Mouse (Mus musculus): ENCODE data around the gene Zfp42. TPM values are rescaled to one million over a fixed set of nuclear protein-coding genes. Genes with fewer than 3 reads are reported as not detected.

Zfp42 gene
- polyA plus RNA-seq, 1 experiment from 2014 or later = not detected

DNA sequence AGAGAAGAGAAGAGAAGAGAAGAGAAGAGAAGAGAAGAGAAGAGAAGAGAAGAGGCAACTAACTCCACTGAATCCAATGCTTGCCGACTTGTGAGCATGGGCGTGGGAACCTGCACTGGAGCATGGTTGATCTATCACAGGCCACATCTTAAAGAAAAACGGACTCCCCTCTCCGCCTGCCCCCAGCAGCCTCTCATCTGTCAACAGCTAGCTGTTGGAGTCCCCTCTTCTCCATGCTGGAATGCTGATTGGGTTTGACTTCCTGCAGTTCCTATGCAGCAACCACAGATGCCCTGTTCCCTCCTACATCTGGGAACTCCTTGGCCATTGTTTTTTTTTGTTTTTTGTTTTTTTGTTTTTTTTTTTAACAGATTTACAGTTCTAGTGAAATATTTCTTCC, 28.4 kb downstream of the Zfp42 start:
- Histone ChIP-seq H3K9me3 (ENCODE audit: control insufficient read depth, low read length) (no peaks in the 10 kb centered on the region), H3K4me3 (ENCODE audit: low read length) (no peak overlapping the region), H3K27me3 (replicated peaks; ENCODE audit: control insufficient read depth, insufficient read depth, low read length) (no peaks in the 10 kb centered on the region), H3K9ac (ENCODE audit: low read depth, low read length) (no peak overlapping the region), H3K4me1 (ENCODE audit: control insufficient read depth, insufficient read depth, low read length) (no peaks in the 10 kb centered on the region), H3K27ac (ENCODE audit: low read length) (no peak overlapping the region), H3K36me3 (ENCODE audit: control insufficient read depth, insufficient read depth, low read length) (no peaks in the 10 kb centered on the region), H3K4me2 (ENCODE audit: low read depth, low read length) (no peak overlapping the region)
- 59% methylated on average over 4 of the region's 4 CpGs for WGBS
- ATAC-seq = no peak

DNA sequence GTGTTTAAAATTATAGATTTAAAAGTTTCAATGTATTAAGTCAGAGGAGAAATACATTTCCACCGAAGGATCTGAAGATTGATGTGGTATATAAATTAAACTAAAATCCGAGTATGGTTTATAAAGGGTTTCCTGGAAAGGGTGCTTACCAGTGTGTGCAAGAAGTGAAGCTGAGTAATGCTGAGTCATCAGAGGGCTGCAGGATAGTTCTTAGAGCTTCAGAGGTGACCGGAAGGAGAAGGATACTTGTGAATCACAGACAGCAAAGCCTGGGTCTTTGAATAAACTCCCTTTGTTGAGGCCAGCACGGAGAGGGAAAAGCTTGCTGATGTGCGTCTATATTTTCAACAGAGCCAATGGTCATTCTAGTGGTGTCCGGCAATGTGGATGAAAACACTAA, 45.8 kb downstream of the Zfp42 start:
- H3K9ac ChIP-seq (ENCODE audit: low read depth, low read length) = no peak overlapping the region
- H3K4me1 ChIP-seq (ENCODE audit: control insufficient read depth, insufficient read depth, low read length) = no peaks in the 10 kb centered on the region
- WGBS = 82% methylated on average over 6 of the region's 6 CpGs
- H3K9me3 ChIP-seq (ENCODE audit: control insufficient read depth, low read length) = no peaks in the 10 kb centered on the region
- no peaks in the 10 kb centered on the region for H3K36me3 ChIP-seq (ENCODE audit: control insufficient read depth, insufficient read depth, low read length)
- no peak overlapping the region for H3K4me3 ChIP-seq (ENCODE audit: low read length)
- no peak for ATAC-seq
- no peak overlapping the region for H3K4me2 ChIP-seq (ENCODE audit: low read depth, low read length)
- no peaks in the 10 kb centered on the region for H3K27me3 ChIP-seq (replicated peaks; ENCODE audit: control insufficient read depth, insufficient read depth, low read length)
- no peak overlapping the region for H3K27ac ChIP-seq (ENCODE audit: low read length)

DNA sequence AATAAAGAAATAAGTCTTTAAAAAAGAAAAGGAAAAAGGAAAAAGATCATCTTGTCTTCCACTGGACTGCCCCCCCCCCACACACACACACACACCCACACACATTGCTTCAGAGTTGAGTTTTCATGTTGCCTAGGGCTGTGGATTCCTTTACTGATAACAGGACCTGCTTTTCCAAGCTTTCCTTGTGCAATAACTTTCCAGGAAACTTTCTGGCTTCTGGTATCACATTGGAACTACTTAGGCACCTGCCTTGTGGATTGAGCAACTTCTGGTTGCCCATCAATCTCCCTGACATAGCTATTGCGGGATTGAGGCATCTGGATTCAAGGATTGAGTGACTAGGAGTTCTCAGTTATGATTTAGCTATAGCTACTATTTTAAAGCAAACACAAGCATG, 48.9 kb downstream of the Zfp42 start:
- no peak overlapping the region for H3K4me2 ChIP-seq (ENCODE audit: low read depth, low read length)
- H3K9me3 ChIP-seq (ENCODE audit: control insufficient read depth, low read length) = no peaks in the 10 kb centered on the region
- no peaks in the 10 kb centered on the region for H3K4me1 ChIP-seq (ENCODE audit: control insufficient read depth, insufficient read depth, low read length)
- no peak overlapping the region for H3K4me3 ChIP-seq (ENCODE audit: low read length)
- no peak overlapping the region for H3K27ac ChIP-seq (ENCODE audit: low read length)
- WGBS = 85% methylated on average over 1 of the region's 1 CpGs
- H3K27me3 ChIP-seq (replicated peaks; ENCODE audit: control insufficient read depth, insufficient read depth, low read length) = no peaks in the 10 kb centered on the region
- no peak for ATAC-seq
- no peak overlapping the region for H3K9ac ChIP-seq (ENCODE audit: low read depth, low read length)
- no peaks in the 10 kb centered on the region for H3K36me3 ChIP-seq (ENCODE audit: control insufficient read depth, insufficient read depth, low read length)

DNA sequence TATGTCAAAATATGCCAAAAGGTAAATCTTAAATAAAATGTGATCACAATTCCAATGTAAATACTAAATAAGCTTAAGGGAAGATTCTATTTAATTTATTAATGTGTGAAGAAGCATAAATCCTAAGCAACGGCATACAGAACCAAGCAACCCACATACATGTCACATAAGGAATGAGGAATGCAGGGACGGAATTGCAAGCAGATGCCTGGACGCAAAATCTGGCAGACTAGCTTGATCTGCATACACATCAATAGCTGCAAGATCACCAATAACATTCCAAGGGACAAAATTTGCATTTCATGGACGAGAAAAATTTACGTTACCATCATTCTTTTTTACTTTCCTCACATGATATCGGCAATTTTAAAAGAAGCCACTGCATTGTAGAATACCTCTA, 51.1 kb downstream of the Zfp42 start:
- Histone ChIP-seq H3K36me3 (ENCODE audit: control insufficient read depth, insufficient read depth, low read length) (no peaks in the 10 kb centered on the region), H3K9ac (ENCODE audit: low read depth, low read length) (no peak overlapping the region), H3K9me3 (ENCODE audit: control insufficient read depth, low read length) (no peaks in the 10 kb centered on the region), H3K4me2 (ENCODE audit: low read depth, low read length) (no peak overlapping the region), H3K4me3 (ENCODE audit: low read length) (no peak overlapping the region), H3K4me1 (ENCODE audit: control insufficient read depth, insufficient read depth, low read length) (no peaks in the 10 kb centered on the region), H3K27me3 (replicated peaks; ENCODE audit: control insufficient read depth, insufficient read depth, low read length) (no peaks in the 10 kb centered on the region), H3K27ac (ENCODE audit: low read length) (no peak overlapping the region)
- ATAC-seq = no peak
- 77% methylated on average over 6 of the region's 6 CpGs for WGBS

DNA sequence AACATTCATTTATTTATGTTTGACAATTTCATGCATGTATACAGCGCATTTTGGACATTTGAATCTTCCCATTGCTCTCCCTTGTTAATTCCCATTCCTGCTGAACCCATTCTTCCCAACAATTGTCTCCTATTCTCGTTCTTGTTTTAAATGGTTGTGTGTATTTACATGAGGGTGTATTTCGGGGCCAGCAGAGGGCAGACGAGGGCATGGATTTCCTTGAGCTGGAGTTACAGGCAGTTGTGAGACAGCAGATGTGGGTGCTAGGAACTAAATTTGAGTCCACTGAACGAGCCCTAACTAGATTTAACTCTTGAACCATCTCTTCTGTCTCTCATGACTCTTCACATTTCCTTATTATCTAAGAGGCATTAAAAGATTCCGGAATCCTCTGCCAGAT, 55.1 kb downstream of the Zfp42 start:
- Histone ChIP-seq H3K4me2 (ENCODE audit: low read depth, low read length) (no peak overlapping the region), H3K27ac (ENCODE audit: low read length) (no peak overlapping the region), H3K4me1 (ENCODE audit: control insufficient read depth, insufficient read depth, low read length) (no peaks in the 10 kb centered on the region), H3K27me3 (replicated peaks; ENCODE audit: control insufficient read depth, insufficient read depth, low read length) (no peaks in the 10 kb centered on the region), H3K9ac (ENCODE audit: low read depth, low read length) (no peak overlapping the region), H3K4me3 (ENCODE audit: low read length) (no peak overlapping the region), H3K9me3 (ENCODE audit: control insufficient read depth, low read length) (no peaks in the 10 kb centered on the region), H3K36me3 (ENCODE audit: control insufficient read depth, insufficient read depth, low read length) (no peaks in the 10 kb centered on the region)
- ATAC-seq = no peak
- WGBS = 85% methylated on average over 6 of the region's 6 CpGs

DNA sequence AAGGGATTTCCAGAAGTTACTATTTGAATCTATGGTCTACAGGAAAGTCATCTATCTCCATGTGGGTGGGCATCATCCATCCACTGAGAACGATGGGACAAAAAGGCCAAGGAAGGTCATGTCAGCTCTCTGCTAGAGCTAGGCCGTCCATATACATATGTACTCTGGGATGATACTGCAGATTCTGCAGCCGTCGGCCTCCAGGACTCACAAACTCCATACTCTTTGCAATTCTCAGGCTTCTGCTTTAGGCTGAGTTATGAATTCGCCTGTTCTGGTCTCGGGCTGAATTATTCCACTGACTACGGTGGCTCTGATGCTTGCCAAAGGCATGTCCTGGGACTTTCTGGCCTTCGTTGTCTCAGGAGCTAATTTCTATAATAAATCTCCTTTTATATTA, 58.1 kb downstream of the Zfp42 start:
- H3K4me2 ChIP-seq (ENCODE audit: low read depth, low read length) = no peak overlapping the region
- H3K4me3 ChIP-seq (ENCODE audit: low read length) = no peak overlapping the region
- H3K9ac ChIP-seq (ENCODE audit: low read depth, low read length) = no peak overlapping the region
- no peaks in the 10 kb centered on the region for H3K36me3 ChIP-seq (ENCODE audit: control insufficient read depth, insufficient read depth, low read length)
- no peak overlapping the region for H3K27ac ChIP-seq (ENCODE audit: low read length)
- no peaks in the 10 kb centered on the region for H3K4me1 ChIP-seq (ENCODE audit: control insufficient read depth, insufficient read depth, low read length)
- no peaks in the 10 kb centered on the region for H3K27me3 ChIP-seq (replicated peaks; ENCODE audit: control insufficient read depth, insufficient read depth, low read length)
- ATAC-seq = no peak
- 75% methylated on average over 8 of the region's 8 CpGs for WGBS
- H3K9me3 ChIP-seq (ENCODE audit: control insufficient read depth, low read length) = no peaks in the 10 kb centered on the region

Other genes with a start within 250 kb of the Zfp42 start
- not detected in 2 replicates for gene Triml1, start 165.5 kb downstream of the Zfp42 start, polyA plus RNA-seq (2015; fragmentation: Nextera tagmentation; extraction: Ambion mirVana)
- gene Triml2, start 126.4 kb downstream of the Zfp42 start, polyA plus RNA-seq (2015; fragmentation: Nextera tagmentation; extraction: Ambion mirVana) = not detected in 2 replicates
- gene Adam26b, start 221.1 kb upstream of the Zfp42 start, polyA plus RNA-seq (2015; fragmentation: Nextera tagmentation; extraction: Ambion mirVana) = not detected in 2 replicates